Mouse (Mus musculus) embryo, embryonic 10.5 days (tissue): ENCODE data around the gene Sema4b.

Source experiments
- DNase-seq: peaks from one replicate; pipeline ENCODE4 v3.0.0-alpha.2; 2015; ENCODE audit warnings: low spot score

Sema4b gene

DNA sequence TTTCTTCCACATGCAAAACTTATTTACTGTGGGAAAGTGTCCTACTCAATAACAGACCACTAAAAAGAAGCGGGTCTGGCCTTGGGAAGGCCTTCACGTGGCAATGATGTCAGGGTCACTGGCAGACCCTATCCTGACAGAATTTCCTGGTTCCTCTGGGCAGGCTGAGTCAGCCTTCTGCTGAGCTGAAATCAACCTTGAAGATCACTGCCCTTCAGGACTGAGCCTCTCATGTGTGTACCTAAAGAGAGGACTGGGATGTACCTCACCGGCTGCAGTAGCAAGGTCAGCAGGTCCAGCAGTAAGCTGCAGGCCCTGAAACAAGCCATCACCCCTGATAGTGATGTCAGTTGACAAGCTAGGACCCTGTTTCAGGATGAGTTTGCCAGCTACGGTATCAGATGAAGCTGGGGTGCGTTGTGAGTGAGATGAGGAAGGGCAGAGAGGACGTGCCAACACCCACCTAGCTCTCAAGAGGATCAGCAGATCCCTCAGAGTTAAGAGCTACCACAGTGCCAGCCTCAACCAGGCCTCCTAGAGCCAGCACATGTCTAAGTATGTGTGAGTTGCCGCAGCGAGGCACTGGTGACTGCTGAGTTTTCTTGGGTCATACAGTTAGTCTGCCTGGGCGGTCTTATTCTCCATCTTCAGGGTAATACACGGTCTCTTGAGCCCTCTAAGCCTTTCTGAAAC is 8.5 kb upstream of the Sema4b start:
- DNase-seq: no peak

DNA sequence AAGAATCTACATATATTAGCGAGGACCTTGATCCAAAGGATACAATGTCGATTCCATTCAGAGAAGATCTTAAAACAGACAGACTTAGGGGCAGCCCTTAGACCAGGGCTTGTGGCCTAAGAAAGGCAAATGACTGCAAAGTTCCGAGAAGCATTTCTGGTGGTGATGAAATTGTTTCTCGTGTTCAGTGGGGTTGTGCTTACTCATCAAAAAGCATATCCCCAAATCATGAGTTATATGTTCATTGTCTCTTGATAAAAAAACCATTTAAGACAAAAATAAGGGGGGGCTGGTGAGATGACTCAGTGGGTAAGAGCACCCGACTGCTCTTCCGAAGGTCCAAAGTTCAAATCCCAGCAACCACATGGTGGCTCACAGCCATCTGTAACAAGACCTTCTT is 7.3 kb upstream of the Sema4b start:
- no peak for DNase-seq

DNA sequence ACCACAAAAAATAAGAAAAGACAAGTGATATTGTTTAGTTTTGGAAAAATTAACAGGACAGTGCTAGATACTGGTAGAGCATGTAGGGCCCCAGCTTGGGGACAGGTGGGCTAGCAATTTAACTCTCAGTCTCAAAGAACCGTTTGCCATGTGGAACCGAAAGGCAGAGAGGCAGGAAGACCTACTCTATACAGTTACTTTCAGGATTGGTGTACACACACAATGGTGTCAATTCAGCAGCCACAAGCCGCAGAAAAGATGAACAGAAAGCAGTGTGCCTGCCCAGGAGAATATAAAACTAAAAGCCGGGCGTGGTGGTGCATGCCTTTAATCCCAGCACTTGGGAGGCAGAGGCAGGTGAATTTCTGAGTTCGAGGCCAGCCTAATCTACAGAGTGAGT is 6.9 kb upstream of the Sema4b start:
- no peak for DNase-seq

DNA sequence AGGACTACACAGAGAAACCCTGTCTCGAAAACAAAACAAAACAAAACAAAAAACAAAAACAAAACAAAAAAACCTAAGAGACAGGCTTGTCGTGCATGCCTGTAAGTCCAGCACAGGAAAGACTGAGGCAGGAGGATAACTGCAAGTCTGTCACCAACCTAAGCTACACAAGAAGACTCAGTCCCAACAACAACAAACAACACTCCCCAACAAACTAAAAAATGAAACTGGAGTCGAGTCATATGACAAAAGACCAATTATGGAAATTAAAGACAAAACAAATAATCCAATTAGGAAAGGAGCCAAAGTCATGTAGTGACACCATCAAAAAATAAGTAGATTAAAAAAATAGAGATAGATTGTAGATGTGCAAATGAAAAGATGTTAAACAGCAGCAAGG is 6.4 kb upstream of the Sema4b start:
- DNase-seq: no peak

DNA sequence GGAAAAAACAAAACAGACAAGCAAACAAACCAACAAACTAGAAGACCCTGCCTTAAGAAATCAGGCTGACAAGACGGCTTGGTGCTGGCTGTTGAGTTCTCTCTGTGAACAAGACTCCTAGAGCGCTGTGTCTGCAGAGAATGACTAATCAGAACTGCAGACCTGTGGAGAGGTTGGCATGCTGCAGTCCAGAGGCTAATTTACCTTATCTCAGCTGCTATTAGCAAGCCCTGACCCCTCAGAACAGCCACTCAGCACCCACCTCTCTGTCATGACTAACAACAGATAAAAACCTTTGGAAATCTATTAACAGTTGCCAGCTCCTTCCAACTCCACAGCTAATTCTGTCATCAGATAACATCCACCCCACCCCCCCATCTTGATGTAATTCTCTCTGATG is 5.6 kb upstream of the Sema4b start:
- DNase-seq: no peak

DNA sequence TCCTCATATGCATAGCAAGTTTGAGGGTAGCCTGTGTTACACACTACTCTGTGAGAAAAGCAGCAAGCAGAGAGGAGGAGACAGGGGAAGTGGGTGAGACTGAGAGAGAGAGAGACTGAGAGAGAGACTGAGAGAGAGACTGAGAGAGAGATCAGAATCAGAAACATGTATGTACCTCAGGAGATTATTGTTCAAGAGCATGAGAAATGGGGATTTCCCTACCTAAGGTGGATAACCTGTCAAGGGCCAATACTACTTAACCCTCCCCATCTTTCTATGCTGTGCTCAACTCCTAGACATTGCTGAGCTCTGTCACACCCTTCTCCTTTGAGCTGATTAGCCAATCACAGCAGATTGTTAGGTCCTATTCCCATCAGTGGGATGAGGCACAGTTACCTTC is 4.5 kb upstream of the Sema4b start:
- DNase-seq: no peak

DNA sequence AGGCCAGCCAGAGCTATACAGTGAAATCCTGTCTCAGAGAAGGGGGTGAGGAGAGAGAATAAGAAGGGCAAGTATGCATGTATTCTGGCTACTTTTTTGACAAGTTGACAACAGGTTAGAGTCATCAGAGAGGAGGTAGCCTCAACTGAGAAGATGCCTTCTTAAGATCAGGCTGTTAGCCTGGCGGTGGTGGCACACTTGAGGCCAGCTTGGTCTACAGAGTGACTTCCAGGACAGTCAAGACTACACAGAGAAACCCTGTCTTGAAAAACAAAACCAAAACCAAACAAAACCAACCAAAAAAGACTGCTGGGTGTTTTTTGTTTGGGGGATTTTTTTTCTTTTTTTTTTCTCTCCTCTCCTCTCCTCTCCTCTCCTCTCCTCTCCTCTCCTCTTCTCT is 3.2 kb upstream of the Sema4b start:
- DNase-seq: no peak

DNA sequence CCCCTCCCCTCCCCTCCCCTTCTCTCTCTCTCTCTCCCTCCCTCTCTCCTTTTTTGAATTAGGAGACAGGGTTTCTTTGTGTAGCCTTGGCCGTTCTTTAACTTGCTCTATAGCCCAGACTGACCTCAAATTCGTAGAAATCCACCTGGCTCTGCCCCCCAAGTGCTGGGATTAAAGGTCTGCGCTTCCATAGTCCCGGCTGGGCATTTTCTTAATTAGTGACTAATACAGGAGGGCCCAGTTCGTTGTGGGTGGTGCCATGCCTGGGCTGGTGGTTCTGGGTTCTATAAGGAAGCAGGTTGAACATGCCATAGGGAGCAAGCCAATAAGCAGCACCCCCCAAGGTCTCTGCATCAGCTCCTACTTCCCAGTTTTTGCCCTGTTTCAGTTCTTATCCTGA is 2.7 kb upstream of the Sema4b start:
- DNase-seq: no peak

DNA sequence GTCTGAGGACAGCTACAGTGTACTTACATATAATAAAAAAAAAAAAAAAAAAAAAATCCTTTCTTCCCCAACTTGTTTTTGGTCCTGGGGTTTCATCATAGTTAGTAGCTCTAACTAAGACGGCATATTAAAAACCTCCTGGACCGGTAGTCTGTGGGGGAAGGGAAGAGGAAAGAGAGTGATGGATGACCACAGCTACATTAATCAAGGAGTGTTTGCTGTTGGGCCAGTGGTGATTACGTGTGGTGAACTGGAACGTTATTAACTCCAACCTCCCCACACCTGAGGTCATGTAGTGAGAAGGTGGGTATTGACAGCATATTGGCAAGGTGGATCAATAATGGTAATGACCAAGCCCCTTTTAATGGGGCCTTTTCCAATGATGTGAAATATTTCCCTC is 2.1 kb upstream of the Sema4b start:
- DNase-seq: no peak

DNA sequence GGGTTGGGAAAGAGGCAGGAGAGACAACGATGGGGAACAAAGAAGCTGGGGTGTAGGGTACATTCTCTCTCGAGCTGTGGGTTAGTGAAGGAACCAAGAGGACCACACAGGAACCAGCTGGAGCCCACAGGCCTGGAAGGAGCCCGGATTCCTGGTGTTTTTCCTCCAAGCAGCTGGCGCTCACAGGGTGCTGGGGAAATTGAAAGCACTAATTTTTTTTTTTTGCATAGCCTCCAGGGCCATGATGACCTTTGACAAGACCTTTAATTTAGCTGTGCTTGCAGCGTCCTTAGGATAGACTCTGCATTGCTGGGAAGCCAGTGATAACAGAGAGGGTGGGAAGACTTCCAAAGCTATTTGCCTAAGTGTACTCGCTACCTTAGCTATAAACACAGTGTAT is 1.7 kb upstream of the Sema4b start:
- no peak for DNase-seq

DNA sequence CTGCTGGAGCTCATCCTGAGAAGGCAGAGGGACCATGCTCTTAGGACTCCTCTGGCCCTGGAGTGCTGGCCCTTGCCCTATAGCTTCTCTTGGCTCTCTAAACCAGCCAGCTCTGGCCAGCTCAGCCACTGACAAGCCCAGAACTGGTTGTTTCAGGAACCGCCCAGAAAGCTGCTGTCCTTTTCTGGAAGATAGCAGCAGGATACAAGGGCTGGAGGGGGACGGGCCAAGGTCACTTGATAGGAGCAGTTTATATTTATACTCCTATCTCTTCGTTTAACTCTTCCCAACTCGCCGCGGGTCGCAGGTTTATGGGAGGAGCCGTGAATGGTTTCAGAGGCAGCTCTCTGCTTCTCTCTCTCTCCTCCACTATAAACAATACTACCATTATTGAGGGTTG is 620 bp upstream of the Sema4b start:
- peak; percentile 64 for DNase-seq

DNA sequence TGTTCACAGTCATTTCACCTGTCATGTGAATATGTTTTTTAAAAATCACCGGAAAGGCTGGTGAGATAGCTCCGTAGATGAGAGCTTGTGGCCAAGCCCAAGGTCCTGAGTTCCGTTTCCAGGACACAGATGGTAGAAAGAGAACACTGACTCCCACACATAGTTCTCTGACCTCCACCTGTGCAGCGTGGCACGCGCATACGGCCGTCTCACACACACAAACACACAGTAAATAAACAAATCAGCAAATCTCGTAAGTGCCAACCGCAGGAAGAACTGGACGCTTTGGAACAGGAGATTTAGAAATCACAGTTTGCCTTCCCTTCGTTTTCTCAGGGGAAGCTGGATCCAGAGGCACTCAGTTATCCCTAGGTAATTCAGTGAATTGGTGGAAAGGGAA is 860 bp downstream of the Sema4b start:
- no peak for DNase-seq

DNA sequence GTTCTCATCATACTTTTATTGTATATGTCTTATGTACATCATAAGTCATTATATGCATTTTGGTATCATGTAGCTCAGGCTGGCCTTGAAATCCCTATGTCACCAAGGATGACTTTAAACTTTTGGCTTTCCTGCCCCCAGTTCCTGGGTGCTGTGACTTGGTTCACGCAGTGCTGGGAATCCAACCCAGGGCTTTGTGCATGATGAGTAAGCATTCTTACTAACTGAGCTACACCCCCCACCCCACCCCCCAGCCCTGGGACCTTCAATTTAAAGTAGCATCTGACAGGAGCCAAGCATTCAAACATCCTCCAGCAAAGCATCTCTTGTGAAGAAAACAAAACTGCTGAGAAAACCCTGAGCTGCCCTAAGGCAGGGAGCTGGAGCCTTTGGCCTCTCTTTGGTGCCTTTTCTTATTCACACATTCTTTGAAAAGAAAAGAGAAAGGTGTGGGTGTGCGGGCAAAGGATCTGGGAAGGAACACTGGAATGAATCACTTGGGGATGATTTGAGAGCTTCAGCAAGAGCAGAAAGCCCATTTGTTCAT is 2.0 kb downstream of the Sema4b start:
- no peak for DNase-seq

DNA sequence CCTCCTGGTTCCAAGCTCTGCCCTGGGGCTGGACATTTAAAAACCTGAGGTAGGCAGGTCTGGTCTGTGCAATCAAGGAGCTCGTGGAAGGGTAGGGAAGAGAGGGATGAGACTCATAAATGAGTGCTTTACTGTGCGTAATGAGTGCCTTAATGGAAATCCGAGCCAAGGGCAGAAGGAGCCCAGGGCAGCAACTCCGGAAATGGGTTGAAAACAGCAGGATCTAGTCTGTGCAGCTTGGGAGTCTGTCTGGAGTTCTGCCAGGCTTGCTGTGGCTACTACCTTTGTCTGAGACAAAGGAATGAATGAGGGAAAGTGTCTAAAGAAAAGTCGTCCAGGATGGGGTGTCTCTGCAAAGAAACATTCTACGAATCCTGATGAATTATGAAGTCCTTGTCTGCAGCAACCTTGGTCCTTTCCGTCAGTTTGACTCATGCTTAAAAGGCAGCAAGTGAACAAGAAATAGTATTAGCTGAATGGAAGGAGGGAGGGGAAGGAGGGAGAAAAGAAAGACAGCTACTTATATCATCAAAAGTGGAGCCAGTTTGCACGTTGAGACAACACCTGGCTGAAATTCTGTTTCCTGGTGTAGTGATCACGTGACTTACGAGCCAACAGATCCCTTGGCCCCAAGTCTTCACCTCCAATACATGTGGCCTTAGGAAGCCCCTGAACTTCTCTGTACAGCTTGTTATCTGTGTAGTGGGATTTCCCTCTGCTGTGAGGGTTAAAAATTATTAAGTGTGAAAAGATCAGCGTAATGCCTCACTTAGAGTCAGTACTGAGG is 2.7 kb downstream of the Sema4b start:
- DNase-seq: no peak

DNA sequence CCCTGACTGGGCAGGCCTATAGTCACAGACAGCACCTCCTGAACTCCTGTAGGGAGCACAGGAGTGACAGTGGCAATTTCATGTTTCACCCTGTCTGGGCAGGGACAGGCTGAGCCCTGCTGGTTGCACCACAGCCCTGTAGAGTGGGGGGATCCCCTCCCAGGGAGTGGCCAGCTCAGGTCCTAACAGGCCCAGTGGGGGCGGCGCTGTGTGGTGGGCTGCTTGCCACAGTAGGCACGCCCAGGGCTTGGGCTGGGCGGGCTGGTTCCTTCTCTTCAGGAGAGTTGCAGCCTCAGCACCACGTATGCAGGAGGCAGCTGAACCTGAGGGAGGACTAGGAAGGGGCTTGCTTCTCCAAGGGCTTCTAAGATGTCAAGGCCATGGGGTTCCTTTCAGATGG is 4.8 kb downstream of the Sema4b start:
- DNase-seq: peak; percentile 33

DNA sequence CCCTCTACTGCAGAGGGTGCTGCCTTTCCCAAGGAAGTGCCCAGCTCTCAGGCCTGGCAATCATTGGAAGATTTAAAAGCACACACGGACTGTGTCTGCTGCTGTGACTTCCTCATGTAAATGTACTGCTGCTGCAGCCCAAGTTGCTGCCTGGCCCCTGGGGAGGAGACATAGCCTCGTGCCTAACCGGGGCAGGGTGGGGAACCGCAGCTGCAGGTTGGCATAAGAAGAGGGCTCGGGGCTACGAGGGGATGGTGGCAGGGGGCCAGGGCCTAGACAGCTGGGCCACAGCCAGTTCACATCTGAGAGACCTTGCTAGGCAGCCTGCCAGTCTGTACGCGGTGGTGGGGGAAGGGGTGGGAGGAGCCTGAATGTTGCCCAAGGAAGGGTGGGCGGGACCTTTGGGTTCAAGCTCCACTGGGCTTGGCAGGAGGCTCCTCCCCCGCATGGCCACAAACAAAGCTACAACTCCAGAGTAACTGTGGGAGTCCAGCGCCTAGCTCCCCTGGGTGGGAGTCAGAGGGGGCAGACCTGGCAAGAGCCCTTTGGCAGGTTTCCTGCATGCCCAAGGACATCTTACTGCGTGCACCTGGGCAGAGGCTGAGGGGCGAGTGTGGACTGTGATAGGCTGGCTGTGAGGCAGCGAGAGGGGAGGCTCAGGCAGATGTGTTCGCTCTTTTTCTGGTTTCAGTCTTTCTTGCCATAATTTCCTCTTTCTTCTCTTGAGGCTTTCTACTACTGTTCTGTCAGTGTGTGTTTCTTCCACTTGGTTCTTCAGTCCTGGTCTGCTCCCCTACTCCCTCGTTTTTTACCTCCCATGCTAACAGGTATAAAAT is 5.8 kb downstream of the Sema4b start:
- peak; percentile 94 for DNase-seq

DNA sequence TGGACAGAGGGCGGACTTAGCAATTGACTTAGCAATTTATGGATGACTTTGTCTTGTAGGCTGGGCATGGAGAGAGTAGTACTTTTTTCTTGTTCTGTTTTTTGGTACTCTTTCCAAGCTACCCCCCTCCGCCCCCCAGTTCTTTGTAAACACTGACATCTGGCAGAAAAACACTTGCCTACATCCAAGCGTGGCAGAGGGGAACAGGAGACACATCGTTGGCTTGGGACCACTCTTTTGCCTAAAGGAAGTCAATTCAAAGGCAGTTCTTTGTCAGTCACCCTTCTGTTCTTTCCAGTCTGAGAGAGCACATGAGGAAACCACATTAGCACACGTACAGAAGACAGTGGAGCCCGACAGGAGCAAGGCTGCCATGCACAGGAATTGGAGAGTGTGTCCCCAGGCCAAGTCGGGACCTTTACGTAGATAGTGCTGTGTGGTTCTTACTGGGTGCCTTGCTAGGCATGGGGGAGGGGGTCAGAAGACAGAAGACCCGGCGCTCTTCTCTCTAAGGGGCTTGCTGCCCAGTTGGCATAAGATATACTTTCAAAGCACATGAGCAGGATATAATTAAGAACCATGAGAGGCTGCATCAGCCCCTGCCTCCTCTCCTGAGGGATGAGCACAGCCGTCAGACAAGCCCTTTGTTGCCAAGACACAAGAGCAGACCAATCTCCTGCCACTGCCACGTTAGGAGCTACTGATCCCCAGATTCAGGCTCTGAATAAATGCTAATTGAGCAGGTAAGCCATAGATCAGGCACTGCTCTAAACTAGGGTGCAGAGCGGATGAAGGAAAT is 7.5 kb downstream of the Sema4b start:
- no peak for DNase-seq

DNA sequence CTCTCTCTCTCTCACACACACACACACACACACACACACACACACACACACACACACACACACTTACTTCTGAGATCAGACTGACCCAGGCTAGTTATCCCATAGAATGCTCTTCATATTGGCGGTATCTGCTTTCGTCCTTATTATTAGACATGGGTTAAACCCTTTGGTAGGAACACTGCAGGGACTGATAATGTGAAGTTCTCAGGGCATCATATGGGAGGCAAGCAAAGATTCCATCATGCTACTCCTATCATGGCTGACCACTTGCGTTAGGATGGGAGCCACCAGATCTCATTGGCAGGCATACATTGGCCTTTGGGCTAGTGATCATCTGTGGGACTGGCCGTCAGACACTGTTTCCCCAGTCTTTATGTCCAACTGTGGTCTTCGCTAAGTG is 8.5 kb downstream of the Sema4b start:
- no peak for DNase-seq

DNA sequence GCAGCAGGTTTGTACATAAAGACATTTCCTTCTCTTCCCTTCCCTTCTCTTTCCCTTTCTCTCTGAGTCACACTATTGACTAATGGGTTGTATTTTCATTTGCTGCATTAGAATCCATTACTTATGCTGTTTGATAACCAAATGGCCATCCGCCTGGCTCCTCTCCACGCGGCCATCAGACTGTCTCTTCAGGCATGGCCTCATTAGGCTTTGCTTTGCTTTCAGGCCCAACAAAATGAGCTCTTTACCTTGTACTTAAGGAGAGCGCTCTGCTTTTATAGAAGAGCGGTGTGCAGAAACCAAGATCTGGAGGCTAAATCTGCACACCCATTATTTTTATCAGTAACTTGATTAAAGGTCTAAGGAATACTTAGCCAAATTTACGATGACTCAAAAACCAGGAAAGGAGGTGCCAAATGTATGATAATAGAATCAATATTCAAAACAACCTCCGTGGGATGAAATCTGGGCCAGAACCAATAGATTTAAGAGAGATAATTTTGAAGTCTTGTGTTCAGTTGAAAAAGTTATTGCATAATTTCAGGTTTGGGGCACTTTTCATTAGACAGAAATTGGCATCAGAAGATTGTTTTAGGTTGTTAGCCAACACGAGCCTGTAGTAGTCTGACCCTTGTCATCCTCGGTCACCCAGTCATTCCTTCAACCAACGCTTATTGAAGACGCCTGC is 9.1 kb downstream of the Sema4b start:
- no peak for DNase-seq

DNA sequence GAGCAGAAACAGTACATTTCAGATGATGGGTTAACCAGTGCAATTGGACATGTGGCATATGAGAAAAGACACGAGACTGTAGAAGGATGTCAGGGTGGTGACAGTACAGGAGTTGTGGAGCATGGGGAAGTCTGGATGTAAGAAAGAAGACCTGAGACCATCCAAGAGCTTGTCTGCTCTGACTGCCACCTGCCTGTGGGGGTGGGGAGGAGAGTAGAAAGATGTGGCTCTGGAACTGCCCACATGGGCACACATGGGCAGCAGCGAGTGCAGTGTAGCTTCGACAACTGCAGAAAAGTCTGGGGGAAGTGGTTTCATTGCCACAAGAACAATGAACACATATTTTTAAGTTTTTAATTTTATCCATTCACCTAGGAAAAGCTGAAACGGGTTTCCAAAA is 10.7 kb downstream of the Sema4b start:
- DNase-seq: peak; percentile 42
